Mouse (Mus musculus): ENCODE measurements around the gene Hoxb8. TPM values are rescaled to one million over a fixed set of nuclear protein-coding genes. Genes with fewer than 3 reads are reported as not detected.

Hoxb8 gene
- polyA plus RNA-seq (2015; fragmentation: Nextera tagmentation; extraction: Ambion mirVana): 1.0 and 1.1 TPM in 2 replicates

- Histone ChIP-seq H3K27ac (ENCODE audit: low read depth, low read length) (no peak within 1 kb of the TSS), H3K27me3 (replicated peaks; ENCODE audit: control insufficient read depth, insufficient read depth, low read length) (peaks cover 71% of the 10 kb centered on the region), H3K9ac (ENCODE audit: low read depth, low read length) (no peak within 1 kb of the TSS), H3K36me3 (ENCODE audit: control insufficient read depth, insufficient read depth) (no peaks in the 10 kb centered on the region), H3K4me1 (replicated peaks; ENCODE audit: control insufficient read depth, insufficient read depth, low read length) (no peaks in the 10 kb centered on the region), H3K9me3 (ENCODE audit: control insufficient read depth) (no peaks in the 10 kb centered on the region), H3K4me2 (replicated peaks; ENCODE audit: low read depth) (peak within 1 kb of the TSS; percentile 75), H3K4me3 (ENCODE audit: low read depth, low read length) (peak within 1 kb of the TSS; percentile 50)
- WGBS: 3% methylated on average over 27 of the region's 27 CpGs
- no peak for TF ChIP-seq CTCF (IDR thresholded peaks at IDR 0.05; ENCODE audit: low read depth)
- ATAC-seq: no peak
Observed at GRCm38 (mm10) chr11:96281855-96282570, at the start of gene Hoxb8. Gene Hoxb8 (plus strand): TSS chr11:96281905.

GRCm38 (mm10) chr11:96234906-96235305 is 46.8 kb upstream of the Hoxb8 start:
- Histone ChIP-seq H3K9me3 (ENCODE audit: control insufficient read depth) (no peaks in the 10 kb centered on the region), H3K4me2 (replicated peaks; ENCODE audit: low read depth) (no peak overlapping the region), H3K4me3 (ENCODE audit: low read depth, low read length) (no peak overlapping the region), H3K36me3 (ENCODE audit: control insufficient read depth, insufficient read depth) (no peaks in the 10 kb centered on the region), H3K27ac (ENCODE audit: low read depth, low read length) (no peak overlapping the region), H3K4me1 (replicated peaks; ENCODE audit: control insufficient read depth, insufficient read depth, low read length) (no peaks in the 10 kb centered on the region), H3K27me3 (replicated peaks; ENCODE audit: control insufficient read depth, insufficient read depth, low read length) (peaks cover 35% of the 10 kb centered on the region), H3K9ac (ENCODE audit: low read depth, low read length) (no peak overlapping the region)
- peak; percentile 90 for TF ChIP-seq CTCF (IDR thresholded peaks at IDR 0.05; ENCODE audit: low read depth)
- WGBS: 5% methylated on average over 12 of the region's 12 CpGs
- ATAC-seq: no peak

GRCm38 (mm10) chr11:96240211-96240610 is 41.5 kb upstream of the Hoxb8 start:
- Histone ChIP-seq H3K4me3 (ENCODE audit: low read depth, low read length) (no peak overlapping the region), H3K36me3 (ENCODE audit: control insufficient read depth, insufficient read depth) (no peaks in the 10 kb centered on the region), H3K4me2 (replicated peaks; ENCODE audit: low read depth) (no peak overlapping the region), H3K9me3 (ENCODE audit: control insufficient read depth) (no peaks in the 10 kb centered on the region), H3K4me1 (replicated peaks; ENCODE audit: control insufficient read depth, insufficient read depth, low read length) (no peaks in the 10 kb centered on the region), H3K27ac (ENCODE audit: low read depth, low read length) (no peak overlapping the region), H3K9ac (ENCODE audit: low read depth, low read length) (no peak overlapping the region), H3K27me3 (replicated peaks; ENCODE audit: control insufficient read depth, insufficient read depth, low read length) (peaks cover 16% of the 10 kb centered on the region)
- TF ChIP-seq CTCF (IDR thresholded peaks at IDR 0.05; ENCODE audit: low read depth): peak; percentile 87
- ATAC-seq: no peak
- 0% methylated on average over 7 of the region's 7 CpGs for WGBS

GRCm38 (mm10) chr11:96250901-96251300 is 30.8 kb upstream of the Hoxb8 start:
- H3K9ac ChIP-seq (ENCODE audit: low read depth, low read length): no peak overlapping the region
- WGBS: 0% methylated on average over 14 of the region's 14 CpGs
- ATAC-seq: 0 out of 2 replicates have a peak, but pooled peaks have one; percentile 8
- H3K27ac ChIP-seq (ENCODE audit: low read depth, low read length): no peak overlapping the region
- no peaks in the 10 kb centered on the region for H3K4me1 ChIP-seq (replicated peaks; ENCODE audit: control insufficient read depth, insufficient read depth, low read length)
- H3K27me3 ChIP-seq (replicated peaks; ENCODE audit: control insufficient read depth, insufficient read depth, low read length): peaks cover 81% of the 10 kb centered on the region
- H3K4me2 ChIP-seq (replicated peaks; ENCODE audit: low read depth): peak overlapping the region; percentile 38
- no peaks in the 10 kb centered on the region for H3K36me3 ChIP-seq (ENCODE audit: control insufficient read depth, insufficient read depth)
- H3K9me3 ChIP-seq (ENCODE audit: control insufficient read depth): no peaks in the 10 kb centered on the region
- no peak for TF ChIP-seq CTCF (IDR thresholded peaks at IDR 0.05; ENCODE audit: low read depth)
- H3K4me3 ChIP-seq (ENCODE audit: low read depth, low read length): peak overlapping the region; percentile 31

- H3K4me3 ChIP-seq (ENCODE audit: low read depth, low read length): peak overlapping the region; percentile 31
- peaks cover 82% of the 10 kb centered on the region for H3K27me3 ChIP-seq (replicated peaks; ENCODE audit: control insufficient read depth, insufficient read depth, low read length)
- WGBS: under 1% methylated on average over 46 of the region's 46 CpGs
- no peaks in the 10 kb centered on the region for H3K4me1 ChIP-seq (replicated peaks; ENCODE audit: control insufficient read depth, insufficient read depth, low read length)
- ATAC-seq: no peak
- H3K9ac ChIP-seq (ENCODE audit: low read depth, low read length): no peak overlapping the region
- H3K36me3 ChIP-seq (ENCODE audit: control insufficient read depth, insufficient read depth): no peaks in the 10 kb centered on the region
- no peak for TF ChIP-seq CTCF (IDR thresholded peaks at IDR 0.05; ENCODE audit: low read depth)
- H3K4me2 ChIP-seq (replicated peaks; ENCODE audit: low read depth): peak overlapping the region; percentile 38; the same call in 1 of the 2 replicates
- H3K27ac ChIP-seq (ENCODE audit: low read depth, low read length): no peak overlapping the region
- H3K9me3 ChIP-seq (ENCODE audit: control insufficient read depth): no peaks in the 10 kb centered on the region
Observed at GRCm38 (mm10) chr11:96251480-96252031, 30.1 kb upstream of the Hoxb8 start.

- no peaks in the 10 kb centered on the region for H3K4me1 ChIP-seq (replicated peaks; ENCODE audit: control insufficient read depth, insufficient read depth, low read length)
- 0 out of 2 replicates have a peak overlapping the region, but pooled peaks have one; percentile 22 for H3K9ac ChIP-seq (ENCODE audit: low read depth, low read length)
- H3K4me3 ChIP-seq (ENCODE audit: low read depth, low read length): peak overlapping the region; percentile 31
- ATAC-seq: no peak
- H3K27ac ChIP-seq (ENCODE audit: low read depth, low read length): no peak overlapping the region
- TF ChIP-seq CTCF (IDR thresholded peaks at IDR 0.05; ENCODE audit: low read depth): no peak
- H3K9me3 ChIP-seq (ENCODE audit: control insufficient read depth): no peaks in the 10 kb centered on the region
- H3K27me3 ChIP-seq (replicated peaks; ENCODE audit: control insufficient read depth, insufficient read depth, low read length): peaks cover 84% of the 10 kb centered on the region
- WGBS: 8% methylated on average over 12 of the region's 12 CpGs
- H3K36me3 ChIP-seq (ENCODE audit: control insufficient read depth, insufficient read depth): no peaks in the 10 kb centered on the region
- H3K4me2 ChIP-seq (replicated peaks; ENCODE audit: low read depth): peak overlapping the region; percentile 9; the same call in 1 of the 2 replicates
Observed at GRCm38 (mm10) chr11:96252541-96253120, 29.1 kb upstream of the Hoxb8 start.

All from intestine, postnatal 0 days (tissue).